Mouse (Mus musculus) megakaryocyte, embryonic 14.5 days (primary cell): ENCODE results near the gene Il20.

Source experiments
- FLI1 ChIP-seq: IDR thresholded peaks from 2 replicates; pipeline ENCODE4 v1.6.1; 2012; ENCODE audit warnings: low read length, inconsistent platforms, mixed read lengths
- GATA1 ChIP-seq: IDR thresholded peaks from 3 replicates; pipeline ENCODE4 v1.6.1; 2012; ENCODE audit warnings: mixed read lengths, low read length, inconsistent platforms, borderline replicate concordance

- no peak for TF ChIP-seq GATA1
- no peak for TF ChIP-seq FLI1
These were observed 45.6 kb downstream of the Il20 start, which contains the start of gene Fcmr for GRCm38 (mm10) chr1:130865541-130866221.
